Mouse (Mus musculus): Measurements from ENCODE around the gene Capg. TPM values are rescaled to one million over a fixed set of nuclear protein-coding genes. Genes with fewer than 3 reads are reported as not detected.

Gene Capg
- 31.6 and 60.9 TPM in 2 replicates for polyA plus RNA-seq (2012; ENCODE audit: low replicate concordance)

DNA sequence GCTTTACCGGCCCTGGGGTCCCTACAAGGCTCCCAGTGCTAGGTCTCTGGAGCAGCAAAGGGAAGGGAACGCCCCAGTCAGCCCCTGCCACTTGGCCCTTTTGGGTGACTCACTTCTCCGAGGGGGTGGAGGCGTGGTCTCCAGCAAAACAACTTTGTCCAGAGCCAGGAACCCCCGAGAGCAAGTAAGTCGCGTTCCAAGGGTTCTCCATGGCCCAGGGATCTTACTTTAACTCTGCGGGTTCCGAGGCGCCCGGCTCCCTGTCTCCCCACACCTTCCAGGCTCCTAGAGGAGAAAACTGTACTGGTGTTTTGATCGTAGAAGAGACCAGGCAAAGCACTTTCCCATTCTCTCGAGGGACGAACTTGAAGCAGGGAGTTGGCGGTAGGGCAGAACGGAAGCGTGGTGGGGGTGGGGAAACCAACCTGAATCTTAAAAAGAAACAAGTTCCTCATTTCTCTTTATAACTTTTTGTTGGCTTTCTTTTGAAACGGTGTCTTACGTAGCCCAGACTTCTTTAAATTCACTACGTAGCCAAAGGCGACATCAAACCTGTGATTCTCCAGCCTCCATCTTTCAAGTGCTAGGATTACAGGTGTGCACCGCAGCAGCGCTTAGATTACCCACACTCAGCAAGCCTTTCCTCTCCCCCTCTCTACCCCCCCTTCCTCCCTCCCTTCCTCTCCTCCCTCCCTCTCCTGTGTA is at the start of gene Capg:
Capg (plus strand) TSS at position 109 of the 705 bp plus-strand sequence.

DNA sequence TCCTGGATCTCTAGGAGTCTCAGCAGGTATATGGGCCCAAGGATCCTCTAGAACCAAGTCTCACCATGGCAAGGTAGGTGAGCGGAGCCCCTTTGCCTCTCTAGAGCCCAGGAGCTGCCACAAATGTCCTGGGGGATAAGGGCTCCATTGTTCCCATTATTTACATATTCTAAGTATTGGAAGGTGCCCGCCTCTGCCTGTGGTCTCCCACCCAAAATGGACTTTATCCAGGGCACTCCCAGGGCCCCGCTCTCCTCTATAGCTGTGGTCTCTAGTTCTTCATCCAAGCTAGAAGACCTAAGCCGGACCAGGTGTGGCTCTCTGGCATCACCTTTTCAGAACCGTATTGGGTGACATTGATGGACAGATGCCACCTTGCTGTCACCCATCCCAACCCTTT is 22.6 kb upstream of the Capg start, which contains the start of gene Sh2d6:
Sh2d6 (minus strand) TSS at position 101 of the 400 bp plus-strand sequence.

GRCm38 (mm10) chr6:72597956-72598753 is 54.0 kb downstream of the Capg start, which contains the start of the genes Elmod3 and Retsat:
Gene Elmod3, minus strand, starts transcription at chr6:72598413.
Gene Retsat, plus strand, starts transcription at chr6:72598475.

Other genes starting within 250 kb of the Capg start
- gene Sftpb, start 239.8 kb upstream of the Capg start, polyA plus RNA-seq (2012; ENCODE audit: low replicate concordance), result not detected in 2 replicates
- gene Usp39, start 199.2 kb upstream of the Capg start, polyA plus RNA-seq (2012; ENCODE audit: low replicate concordance), result 15.1 and 16.2 TPM in 2 replicates
- 17.1 and 52.7 TPM in 2 replicates for gene 0610030E20Rik, start 197.1 kb upstream of the Capg start, polyA plus RNA-seq (2012; ENCODE audit: low replicate concordance)
- gene Tmem150a, start 188.9 kb upstream of the Capg start, polyA plus RNA-seq (2012; ENCODE audit: low replicate concordance), result 6.4 and 15.2 TPM in 2 replicates
- 14.2 and 93.1 TPM in 2 replicates for gene Rnf181, start 177.4 kb upstream of the Capg start, polyA plus RNA-seq (2012; ENCODE audit: low replicate concordance)
- 32.7 and 47.3 TPM in 2 replicates for gene Vamp5, start 163.9 kb upstream of the Capg start, polyA plus RNA-seq (2012; ENCODE audit: low replicate concordance)
- 21.3 and 54.2 TPM in 2 replicates for gene Vamp8, start 153.7 kb upstream of the Capg start, polyA plus RNA-seq (2012; ENCODE audit: low replicate concordance)
- 5.9 and 7.0 TPM in 2 replicates for gene Ggcx, start 130.1 kb upstream of the Capg start, polyA plus RNA-seq (2012; ENCODE audit: low replicate concordance)
- gene Mat2a, start 104.8 kb upstream of the Capg start, polyA plus RNA-seq (2012; ENCODE audit: low replicate concordance), result 16.3 and 150 TPM in 2 replicates
- gene Sh2d6, start 22.7 kb upstream of the Capg start, polyA plus RNA-seq (2012; ENCODE audit: low replicate concordance), result not detected in 2 replicates
- 27.5 and 32.1 TPM in 2 replicates for gene Elmod3, start 54.0 kb downstream of the Capg start, polyA plus RNA-seq (2012; ENCODE audit: low replicate concordance)
- 2.9 and 19.0 TPM in 2 replicates for gene Retsat, start 54.1 kb downstream of the Capg start, polyA plus RNA-seq (2012; ENCODE audit: low replicate concordance)
- 0.92 and 4.6 TPM in 2 replicates for gene Tgoln1, start 72.6 kb downstream of the Capg start, polyA plus RNA-seq (2012; ENCODE audit: low replicate concordance)
- gene Tcf7l1, start 244.9 kb downstream of the Capg start, polyA plus RNA-seq (2012; ENCODE audit: low replicate concordance), result 0.57 and 0.85 TPM in 2 replicates